Mouse (Mus musculus) small intestine, adult 2 months (tissue): ENCODE measurements at regions not wholly inside any gene's neighbourhood (a gene's known extent, or its start where the extent isn't known, plus 50 kb on each side); places are given as distances from the start of the nearest gene placed in this dataset.

Source experiments
- CTCF ChIP-seq: fragments of 200-500 bp; IDR thresholded peaks from 2 replicates; pipeline ENCODE4 v1.5.1; 2012; ENCODE audit warnings: low read depth, mild to moderate bottlenecking, control low read depth, inconsistent platforms, low read length, moderate library complexity, mixed read lengths; ENCODE audit not compliant: insufficient replicate concordance, insufficient read length; ENCODE audit errors: extremely low read depth
- POLR2A ChIP-seq: fragments of 200-500 bp; IDR thresholded peaks from 2 replicates; pipeline ENCODE4 v1.6.1; 2012; ENCODE audit warnings: low read depth, mild to moderate bottlenecking, control low read depth, inconsistent platforms, low read length, moderate library complexity

DNA sequence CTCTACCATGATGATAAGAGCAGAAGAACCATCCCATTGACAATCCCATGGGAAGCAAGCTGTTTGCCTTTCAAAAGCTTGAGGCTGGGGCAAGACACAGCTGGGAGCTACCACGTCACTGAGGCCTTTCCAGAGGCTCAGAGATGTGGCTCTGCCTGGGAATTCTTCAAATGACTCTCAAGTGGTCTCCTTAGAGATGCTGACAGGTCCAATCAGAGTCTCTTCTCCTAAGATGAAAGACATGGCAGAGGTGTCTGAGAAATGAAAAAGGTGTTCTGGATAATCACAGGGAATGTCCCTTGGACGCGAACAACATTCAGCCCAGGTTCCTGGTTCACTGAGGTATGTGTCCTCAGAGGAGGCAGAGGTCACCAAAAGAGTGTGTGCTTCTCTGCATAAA is 287.7 kb downstream of the Fam49a start:
- TF ChIP-seq POLR2A = no peak
- TF ChIP-seq CTCF = no peak
